8 mouse cellular contexts compared by ENCODE assay signal in genomic region chr19:29366969-29367622, GRCm38 (mm10). TPM values are rescaled to one million over a fixed set of nuclear protein-coding genes. Genes with fewer than 3 reads are reported as not detected.
DNase-seq lines count a peak whose midpoint lies in the region; ATAC-seq and TF ChIP-seq lines count a peak whose summit lies in the region.

TSS of gene Plgrkt (minus strand) at chr19:29367390.
TSS of gene Cd274 (plus strand) at chr19:29367455.

- H3K27ac ChIP-seq in MEL (ENCODE audit: control insufficient read depth, low read depth, low read length) = peak within 1 kb of the TSS; percentile 89
- H3K27ac ChIP-seq in forebrain, embryonic 15.5 days (replicated peaks) = no peak within 1 kb of the TSS

- H3K27me3 ChIP-seq in MEL (ENCODE audit: control insufficient read depth in 1 of 2, insufficient read depth in 2 of 2, low read length in 2 of 2) = no peaks in the 10 kb centered on the region
- H3K27me3 ChIP-seq in forebrain, embryonic 15.5 days = no peaks in the 10 kb centered on the region

- TF ChIP-seq RAD21 in MEL (IDR thresholded peaks at IDR 0.05; ENCODE audit: low read depth, low read length) = no peak

- peaks cover 0 to 51% of the 10 kb centered on the region in 2 experiments; a peak in 2 of 4 replicates for H3K36me3 ChIP-seq in MEL (ENCODE audit: control insufficient read depth in 1 of 2, insufficient read depth in 2 of 2, low read length in 2 of 2)
- H3K36me3 ChIP-seq in forebrain, embryonic 15.5 days = no peaks in the 10 kb centered on the region

- WGBS in forebrain, embryonic 15.5 days = 4% methylated on average over 26 of the region's 26 CpGs

- 0 out of 2 replicates have a peak, but pooled peaks have one; percentile 30 for ATAC-seq in forebrain, embryonic 15.5 days (replicated peaks)

- H3K9ac ChIP-seq in MEL (ENCODE audit: control insufficient read depth, low read depth, low read length, poor library complexity, severe bottlenecking) = peak within 1 kb of the TSS; percentile 72
- peak within 1 kb of the TSS; percentile 44 for H3K9ac ChIP-seq in forebrain, embryonic 15.5 days (replicated peaks)

- TF ChIP-seq CTCF in MEL (IDR thresholded peaks at IDR 0.05 in 2 of 3, conservative IDR thresholded peaks at IDR 0.05 in 1 of 3; ENCODE audit: control insufficient read depth in 1 of 3, insufficient read depth in 1 of 3, low read depth in 2 of 3, low read length in 3 of 3, poor library complexity in 1 of 3, severe bottlenecking in 1 of 3) = no peak

- H3K9me3 ChIP-seq in MEL (replicated peaks; ENCODE audit: insufficient read depth, low read length) = no peaks in the 10 kb centered on the region
- H3K9me3 ChIP-seq in forebrain, embryonic 15.5 days = no peaks in the 10 kb centered on the region

- DNase-seq in MEL (ENCODE audit: low read depth, low spot score) = peak; percentile 100
- peak; percentile 35 for DNase-seq in cerebellum, adult 11 months
- peak; percentile 77 for DNase-seq in heart, postnatal 4 days
- peak; percentile 11 to 33 for DNase-seq in layer of hippocampus, postnatal 36 days
- DNase-seq in lung, postnatal 4 days = peak; percentile 85 to 89
- peak; percentile 63 for DNase-seq in retina, embryonic 14.5 days (ENCODE audit: low spot score)
- DNase-seq in thymus, postnatal 4 days = peak; percentile 94

- no peak for TF ChIP-seq EP300 in MEL (IDR thresholded peaks at IDR 0.05; ENCODE audit: low read depth in 1 of 2, low read length in 2 of 2)

- H3K79me2 ChIP-seq in MEL (ENCODE audit: control insufficient read depth, insufficient read depth, low read length, poor library complexity) = peaks cover 5% of the 10 kb centered on the region

- peak within 1 kb of the TSS; percentile 71 to 85 for H3K4me3 ChIP-seq in MEL (ENCODE audit: control insufficient read depth in 1 of 2, insufficient read depth in 1 of 2, low read depth in 2 of 2, low read length in 2 of 2)
- peak within 1 kb of the TSS; percentile 46 for H3K4me3 ChIP-seq in forebrain, embryonic 15.5 days

- H3K4me2 ChIP-seq in forebrain, embryonic 15.5 days (replicated peaks) = peak within 1 kb of the TSS; percentile 79

- TF ChIP-seq POLR2A in MEL (IDR thresholded peaks at IDR 0.05; ENCODE audit: control insufficient read depth in 1 of 2, insufficient read depth in 1 of 2, low read depth in 1 of 2, low read length in 2 of 2, poor library complexity in 1 of 2) = peak in 1 of 2 experiments; percentile 91; a peak in 2 of 4 replicates

- peaks cover 25 to 31% of the 10 kb centered on the region in 2 experiments for H3K4me1 ChIP-seq in MEL (ENCODE audit: control insufficient read depth in 1 of 2, insufficient read depth in 2 of 2, low read length in 2 of 2)
- H3K4me1 ChIP-seq in forebrain, embryonic 15.5 days = peaks cover 19% of the 10 kb centered on the region

TF ChIP-seq in MEL, 35 proteins besides CTCF, POLR2A, EP300 and RAD21:
- TF ChIP-seq GATA1 (IDR thresholded peaks at IDR 0.05; ENCODE audit: low read depth, low read length) = peak; percentile 97
- TF ChIP-seq BHLHE40 (IDR thresholded peaks at IDR 0.05; ENCODE audit: borderline replicate concordance, low read depth, low read length) = no peak
- TF ChIP-seq POLR2AphosphoS5 (IDR thresholded peaks at IDR 0.05; ENCODE audit: borderline replicate concordance, low read depth, low read length) = 0 out of 2 replicates have a peak, but pooled peaks have one; percentile 94

RNA-seq across cellular contexts. Expression of gene Plgrkt, which starts in this region (rescaled TPM):
- 107 and 117 TPM in 2 replicates for total RNA-seq in MEL (2012; rRNA removed)
- polyA plus RNA-seq in MEL (2012; ENCODE audit: insufficient read depth in 1 of 2, insufficient read length in 2 of 2, low read depth in 1 of 2, low replicate concordance in 2 of 2, missing spikeins in 1 of 2) = 100 to 1,000 TPM in 1 of 2 experiments, not detected in 1; 145 TPM
- polyA plus RNA-seq in forebrain, embryonic 15.5 days (2015; fragmentation: Nextera tagmentation; extraction: Ambion mirVana) = 105 and 107 TPM in 2 replicates
- total RNA-seq in heart, postnatal 4 days (2021) = 10 to 100 TPM; 29.8 to 30.6 TPM
- 10 to 100 TPM; 27.9 to 32.1 TPM for total RNA-seq in layer of hippocampus, postnatal 36 days (2021)

RNA-seq across cellular contexts. Expression of gene Cd274, which starts in this region (rescaled TPM):
- 3.1 and 3.2 TPM in 2 replicates for total RNA-seq in MEL (2012; rRNA removed)
- polyA plus RNA-seq in MEL (2012; ENCODE audit: insufficient read depth in 1 of 2, insufficient read length in 2 of 2, low read depth in 1 of 2, low replicate concordance in 2 of 2, missing spikeins in 1 of 2) = 1 to 10 TPM in 1 of 2 experiments, not detected in 1; 5.0 TPM
- 0.66 and 0.78 TPM in 2 replicates for polyA plus RNA-seq in forebrain, embryonic 15.5 days (2015; fragmentation: Nextera tagmentation; extraction: Ambion mirVana)
- under 1 TPM; 0.60 to 0.65 TPM for total RNA-seq in heart, postnatal 4 days (2021)
- 1 to 10 TPM in 1 of 2 experiments, under 1 TPM in 1; 0.94 to 1.3 TPM for total RNA-seq in layer of hippocampus, postnatal 36 days (2021)

Comparison
In these comparisons a context has a peak if more than half of its experiments do, and no peak if none do; other contexts are left out.
1. DNase-seq: peak in every context shown above with its lines; median percentile 100 in MEL; 94 in thymus, postnatal 4 days; 87 in lung, postnatal 4 days; 77 in heart, postnatal 4 days; 63 in retina, embryonic 14.5 days; 35 in cerebellum, adult 11 months; 22 in layer of hippocampus, postnatal 36 days.